Mouse (Mus musculus): ENCODE data around the gene Pdss2.

DNA sequence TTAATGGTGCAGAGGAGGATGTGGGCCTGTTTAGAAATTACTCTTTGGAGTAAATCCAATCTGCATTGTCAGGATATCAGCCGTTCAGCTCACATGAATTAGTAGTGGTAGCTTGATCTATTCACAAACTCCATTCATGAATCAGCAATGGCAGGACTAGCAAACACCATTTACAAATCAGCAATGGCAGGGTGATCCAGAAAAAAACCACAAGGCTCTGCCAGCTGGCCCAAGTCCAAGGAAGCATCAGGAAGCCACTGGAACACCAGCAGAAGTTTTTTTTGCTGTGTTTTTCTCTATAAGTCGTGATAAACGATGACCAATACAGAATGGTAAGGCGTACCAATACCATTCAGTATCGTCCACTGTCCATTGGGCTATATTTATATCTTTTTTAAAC lies 209.3 kb downstream of the Pdss2 start:
- no peak for TF ChIP-seq CHD2 (IDR thresholded peaks at IDR 0.05; ENCODE audit: low read depth, low read length)
- no peak for TF ChIP-seq ZNF384 (IDR thresholded peaks at IDR 0.05; ENCODE audit: low read depth, low read length)
- no peak for TF ChIP-seq HCFC1 (IDR thresholded peaks at IDR 0.05; ENCODE audit: borderline replicate concordance, insufficient read depth, low read length)
- TF ChIP-seq ZC3H11A (IDR thresholded peaks at IDR 0.05; ENCODE audit: borderline replicate concordance, low read depth, low read length): no peak
- TF ChIP-seq MAFK (IDR thresholded peaks at IDR 0.05; ENCODE audit: insufficient read depth, low read depth, low read length): no peak

Measured in ES-E14 (cell line).